In genomic region chr2:52999524-52999969, GRCm38 (mm10) we compare ENCODE assay signal across 10 mouse cellular contexts.
A peak's percentile ranks its signal among the peaks of the same experiment; 100 is the strongest.
DNase-seq lines count a peak whose midpoint lies in the region; ATAC-seq and TF ChIP-seq lines count a peak whose summit lies in the region.
"Had no signal": no experiment of that assay in that cellular context is flagged by ENCODE, and none has a peak within 500 bp of the region (broad histone marks: within the 10 kb centered on the region; RNA-seq: fewer than 3 reads in every experiment).

No protein-coding gene starts in this region.

- no peaks in the 10 kb centered on the region for H3K79me2 ChIP-seq in heart, adult 2 months (replicated peaks; ENCODE audit: control insufficient read depth, insufficient read depth, low read length)

- H3K4me3 ChIP-seq in heart, adult 2 months, result no peak overlapping the region
- no peak overlapping the region for H3K4me3 ChIP-seq in hindbrain, embryonic 16.5 days (ENCODE audit: low read length)
- H3K4me3 ChIP-seq in intestine, embryonic 15.5 days (replicated peaks), result no peak overlapping the region

- TF ChIP-seq EP300 in heart, adult 2 months (IDR thresholded peaks at IDR 0.05; ENCODE audit: insufficient read depth, low read depth, low read length), result no peak

- peaks cover 14% of the 10 kb centered on the region for H3K4me1 ChIP-seq in heart, adult 2 months (ENCODE audit: control insufficient read depth, insufficient read depth, low read length)
- no peaks in the 10 kb centered on the region; the same call in 1 of the 2 replicates for H3K4me1 ChIP-seq in hindbrain, embryonic 16.5 days (ENCODE audit: control insufficient read depth, insufficient read depth, low read depth, low read length)
- H3K4me1 ChIP-seq in intestine, embryonic 15.5 days (replicated peaks), result no peaks in the 10 kb centered on the region

- DNase-seq in heart, adult 2 months, result no peak
- DNase-seq in heart, postnatal 36 days, result no peak
- DNase-seq in 3T3-L1 (ENCODE audit: low read depth, low spot score) (peak; percentile 83), ES-CJ7 (ENCODE audit: low read depth, low spot score) (peak; percentile 28)
- DNase-seq in T-cell, adult 2 months (ENCODE audit: low spot score), result no peak
- DNase-seq in layer of hippocampus, postnatal 36 days, result no peak
- DNase-seq: gastrocnemius, postnatal 14 days; left cerebral cortex, postnatal 4 days had no signal

- H3K27me3 ChIP-seq in heart, adult 2 months (ENCODE audit: control insufficient read depth, insufficient read depth, low read length), result no peaks in the 10 kb centered on the region
- H3K27me3 ChIP-seq in hindbrain, embryonic 16.5 days (replicated peaks; ENCODE audit: control insufficient read depth, insufficient read depth, low read length), result no peaks in the 10 kb centered on the region
- no peaks in the 10 kb centered on the region for H3K27me3 ChIP-seq in intestine, embryonic 15.5 days (replicated peaks)

- peaks cover 4% of the 10 kb centered on the region for H3K36me3 ChIP-seq in heart, adult 2 months (ENCODE audit: control insufficient read depth, insufficient read depth, low read length)
- H3K36me3 ChIP-seq in hindbrain, embryonic 16.5 days (ENCODE audit: control insufficient read depth, insufficient read depth, low read length), result no peaks in the 10 kb centered on the region
- no peaks in the 10 kb centered on the region for H3K36me3 ChIP-seq in intestine, embryonic 15.5 days

- TF ChIP-seq CTCF in heart, adult 2 months (IDR thresholded peaks at IDR 0.05), result peak; percentile 54

- H3K9ac ChIP-seq in heart, adult 2 months (ENCODE audit: low read depth, low read length), result no peak overlapping the region
- no peak overlapping the region for H3K9ac ChIP-seq in hindbrain, embryonic 16.5 days (ENCODE audit: low read depth, low read length)
- no peak overlapping the region for H3K9ac ChIP-seq in intestine, embryonic 15.5 days

- intact Hi-C loops in heart, adult 2 months (cut with DNase I), result no loop called here
- intact Hi-C loops in heart, postnatal 36 days (cut with DNase I), result loop anchor here (5.0 kb wide), 1 partner anchor 42 kb away; no protein-coding TSS in a partner anchor

- TF ChIP-seq POLR2A in heart, adult 2 months (IDR thresholded peaks at IDR 0.05; ENCODE audit: insufficient read depth, low read depth, low read length), result no peak

- H3K4me2 ChIP-seq in hindbrain, embryonic 16.5 days (ENCODE audit: low read length), result no peak overlapping the region
- H3K4me2 ChIP-seq in intestine, embryonic 15.5 days (replicated peaks), result no peak overlapping the region

- WGBS in heart, adult 2 months, result 23% methylated on average over 3 of the region's 3 CpGs
- WGBS in hindbrain, embryonic 16.5 days, result 29% methylated on average over 3 of the region's 3 CpGs
- 55% methylated on average over 3 of the region's 3 CpGs for WGBS in intestine, embryonic 15.5 days

- ATAC-seq in hindbrain, embryonic 16.5 days, result peak; percentile 62
- ATAC-seq in intestine, embryonic 15.5 days, result no peak

- no peak overlapping the region for H3K27ac ChIP-seq in heart, adult 2 months
- H3K27ac ChIP-seq in hindbrain, embryonic 16.5 days (ENCODE audit: low read depth, low read length), result no peak overlapping the region
- no peak overlapping the region for H3K27ac ChIP-seq in intestine, embryonic 15.5 days

- H3K9me3 ChIP-seq in hindbrain, embryonic 16.5 days (ENCODE audit: control insufficient read depth, low read length), result no peaks in the 10 kb centered on the region
- H3K9me3 ChIP-seq in intestine, embryonic 15.5 days, result no peaks in the 10 kb centered on the region

Comparison
In these comparisons a context has a peak if more than half of its experiments do, and no peak if none do; other contexts are left out.
1. DNase-seq: peak in 3T3-L1 (single experiment) and ES-CJ7 (single experiment); none in heart, adult 2 months (0 of 2), heart, postnatal 36 days (0 of 2), T-cell, adult 2 months (single experiment) and layer of hippocampus, postnatal 36 days (0 of 2).